Mouse (Mus musculus) liver, postnatal 0 days (tissue): ENCODE results near the gene Acer3.
"Not testable (repeated sequence)": the region's sequence is repeated elsewhere in the genome, so short reads cannot be mapped to it uniquely, and the experiment has no call there.

ENCODE experiments used
- CTCF ChIP-seq: sonication (generic); IDR thresholded peaks from 2 replicates; pipeline ENCODE4 v1.5.1; 2016; ENCODE audit warnings: antibody characterized with exemption, low read depth
- EP300 ChIP-seq: IDR thresholded peaks from 2 replicates; pipeline ENCODE4 v1.6.1; 2016; ENCODE audit warnings: antibody characterized with exemption, low read depth, mild to moderate bottlenecking

DNA sequence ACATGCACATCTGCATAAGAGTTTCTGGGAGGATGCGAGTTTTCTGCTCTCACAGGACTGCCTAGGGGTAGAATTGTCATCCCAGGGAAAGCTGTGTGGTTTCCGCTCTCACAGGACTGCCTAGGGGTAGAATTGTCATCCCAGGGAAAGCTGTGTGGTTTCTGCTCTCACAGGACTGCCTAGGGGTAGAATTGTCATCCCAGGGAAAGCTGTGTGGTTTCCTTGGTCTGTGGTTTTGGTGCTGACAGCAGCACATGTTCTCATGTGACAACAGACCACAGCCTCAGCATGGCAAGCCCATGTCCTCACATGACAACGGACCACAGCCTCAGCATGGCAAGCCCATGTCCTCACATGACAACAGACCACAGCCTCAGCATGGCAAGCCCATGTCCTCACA is 133.7 kb downstream of the Acer3 start:
- TF ChIP-seq CTCF, EP300: not testable (repeated sequence)
